Mouse (Mus musculus): ENCODE measurements around the gene Olfr27.

DNA sequence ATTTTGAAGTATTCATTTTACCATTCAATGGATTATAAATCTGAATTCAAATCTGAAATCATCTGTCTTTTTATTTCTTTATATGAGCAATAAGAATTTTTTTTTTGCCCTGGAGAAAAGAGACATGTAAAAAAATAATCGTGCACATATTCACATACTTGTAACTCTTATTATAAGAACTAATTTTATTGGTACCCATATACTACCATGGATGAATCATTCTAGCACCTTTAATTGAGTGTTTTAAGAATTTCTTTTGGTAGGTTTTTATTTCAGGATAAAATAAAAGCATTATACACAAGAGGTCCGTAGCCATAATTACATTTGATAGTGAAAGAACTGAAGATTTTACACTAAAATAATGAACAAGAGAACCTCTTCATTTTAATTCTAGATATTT is 49.1 kb upstream of the Olfr27 start, which contains the start of gene Olfr938:
- TF ChIP-seq EP300 (optimal IDR thresholded peaks at IDR 0.05): no peak
- TF ChIP-seq CTCF (IDR thresholded peaks at IDR 0.05; ENCODE audit: low read depth): no peak
